Mouse (Mus musculus): ENCODE results near the gene Hspe1. TPM values are rescaled to one million over a fixed set of nuclear protein-coding genes. Genes with fewer than 3 reads are reported as not detected.
"Not testable (repeated sequence)": the region's sequence is repeated elsewhere in the genome, so short reads cannot be mapped to it uniquely, and the experiment has no call there.

Gene Hspe1
- polyA plus RNA-seq, 1 experiment from 2014 or later = 968 TPM

GRCm38 (mm10) chr1:55123046-55123445 is 35.1 kb downstream of the Hspe1 start:
- DNase-seq (ENCODE audit: low spot score) = no peak
- no peak overlapping the region for H3K27ac ChIP-seq (ENCODE audit: low read depth, low read length)
- no peaks in the 10 kb centered on the region for H3K36me3 ChIP-seq (ENCODE audit: control insufficient read depth, insufficient read depth, low read length)
- no peaks in the 10 kb centered on the region for H3K9me3 ChIP-seq (ENCODE audit: control insufficient read depth, low read length)
- no peak overlapping the region for H3K4me3 ChIP-seq (ENCODE audit: low read depth, low read length)
- H3K9ac ChIP-seq (ENCODE audit: low read depth, low read length) = no peak overlapping the region
- no peak for ATAC-seq (replicated peaks; ENCODE audit: low FRiP score)
- H3K4me1 ChIP-seq (replicated peaks; ENCODE audit: control insufficient read depth, insufficient read depth, low read length) = no peaks in the 10 kb centered on the region
- no peaks in the 10 kb centered on the region for H3K27me3 ChIP-seq (replicated peaks; ENCODE audit: control insufficient read depth, insufficient read depth, low read length)
- 80% methylated on average over 5 of the region's 5 CpGs for WGBS
- no peak overlapping the region for H3K4me2 ChIP-seq

DNA sequence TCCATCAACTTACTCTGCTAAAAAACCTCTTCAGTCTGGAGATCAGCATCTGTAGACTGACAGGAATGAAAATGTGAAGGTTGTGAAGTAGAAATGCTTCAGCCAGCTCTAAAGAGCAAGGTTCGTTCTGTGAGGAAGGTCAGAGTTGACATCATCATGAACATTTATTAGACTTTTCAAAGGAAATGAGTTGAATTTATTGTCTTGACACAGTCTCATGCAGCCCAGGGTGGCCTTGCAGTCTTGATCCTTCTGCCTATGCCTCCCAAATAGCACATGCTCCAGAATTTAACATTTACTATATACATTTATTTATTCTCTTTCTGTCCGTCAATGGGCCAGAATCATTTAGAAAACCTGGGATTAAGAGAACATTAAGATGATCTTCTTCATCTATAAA is 35.6 kb downstream of the Hspe1 start:
- Histone ChIP-seq H3K9ac (ENCODE audit: low read depth, low read length) (no peak overlapping the region), H3K9me3 (ENCODE audit: control insufficient read depth, low read length) (no peaks in the 10 kb centered on the region), H3K4me3 (ENCODE audit: low read depth, low read length) (no peak overlapping the region), H3K36me3 (ENCODE audit: control insufficient read depth, insufficient read depth, low read length) (no peaks in the 10 kb centered on the region), H3K4me2 (no peak overlapping the region), H3K27me3 (replicated peaks; ENCODE audit: control insufficient read depth, insufficient read depth, low read length) (no peaks in the 10 kb centered on the region), H3K27ac (ENCODE audit: low read depth, low read length) (no peak overlapping the region), H3K4me1 (replicated peaks; ENCODE audit: control insufficient read depth, insufficient read depth, low read length) (no peaks in the 10 kb centered on the region)
- DNase-seq (ENCODE audit: low spot score) (no peak), ATAC-seq (replicated peaks; ENCODE audit: low FRiP score) (no peak)
- 83% methylated on average over 2 of the region's 2 CpGs for WGBS

DNA sequence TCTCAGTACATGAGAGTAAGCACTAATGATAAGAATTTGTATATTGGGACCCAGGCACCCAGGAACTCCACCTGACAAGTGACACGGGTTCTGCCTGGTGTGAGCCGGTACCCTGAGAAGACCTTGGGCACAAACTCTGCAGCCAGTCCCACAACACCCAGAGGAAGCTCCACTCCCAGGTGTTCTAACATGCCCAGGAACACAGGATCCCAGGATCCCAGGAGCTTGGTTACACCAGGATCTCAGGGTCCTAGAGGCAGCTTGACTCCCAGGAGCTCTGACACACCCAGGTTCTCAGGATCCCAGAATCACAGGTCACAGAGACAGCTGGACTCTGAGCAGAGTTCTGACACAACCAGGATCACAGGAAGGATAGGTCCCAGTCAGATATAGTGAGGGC is 36.2 kb downstream of the Hspe1 start:
- H3K4me3 ChIP-seq (ENCODE audit: low read depth, low read length); H3K27ac ChIP-seq (ENCODE audit: low read depth, low read length); ATAC-seq (replicated peaks; ENCODE audit: low FRiP score); DNase-seq (ENCODE audit: low spot score); H3K27me3 ChIP-seq (replicated peaks; ENCODE audit: control insufficient read depth, insufficient read depth, low read length); H3K4me1 ChIP-seq (replicated peaks; ENCODE audit: control insufficient read depth, insufficient read depth, low read length); H3K9me3 ChIP-seq (ENCODE audit: control insufficient read depth, low read length); H3K9ac ChIP-seq (ENCODE audit: low read depth, low read length); H3K4me2 ChIP-seq; H3K36me3 ChIP-seq (ENCODE audit: control insufficient read depth, insufficient read depth, low read length): not testable (repeated sequence)
- WGBS = 85% methylated on average over 2 of the region's 2 CpGs

GRCm38 (mm10) chr1:55129716-55130115 is 41.8 kb downstream of the Hspe1 start:
- Histone ChIP-seq H3K9ac (ENCODE audit: low read depth, low read length) (no peak overlapping the region), H3K4me2 (no peak overlapping the region; the same call in 1 of the 2 replicates), H3K27ac (ENCODE audit: low read depth, low read length) (no peak overlapping the region), H3K9me3 (ENCODE audit: control insufficient read depth, low read length) (no peaks in the 10 kb centered on the region), H3K4me3 (ENCODE audit: low read depth, low read length) (no peak overlapping the region), H3K36me3 (ENCODE audit: control insufficient read depth, insufficient read depth, low read length) (peaks cover 4% of the 10 kb centered on the region; the same call in 1 of the 2 replicates), H3K4me1 (replicated peaks; ENCODE audit: control insufficient read depth, insufficient read depth, low read length) (peaks cover 13% of the 10 kb centered on the region), H3K27me3 (replicated peaks; ENCODE audit: control insufficient read depth, insufficient read depth, low read length) (no peaks in the 10 kb centered on the region)
- 77% methylated on average over 5 of the region's 5 CpGs for WGBS
- no peak for DNase-seq (ENCODE audit: low spot score)
- ATAC-seq (replicated peaks; ENCODE audit: low FRiP score) = no peak

DNA sequence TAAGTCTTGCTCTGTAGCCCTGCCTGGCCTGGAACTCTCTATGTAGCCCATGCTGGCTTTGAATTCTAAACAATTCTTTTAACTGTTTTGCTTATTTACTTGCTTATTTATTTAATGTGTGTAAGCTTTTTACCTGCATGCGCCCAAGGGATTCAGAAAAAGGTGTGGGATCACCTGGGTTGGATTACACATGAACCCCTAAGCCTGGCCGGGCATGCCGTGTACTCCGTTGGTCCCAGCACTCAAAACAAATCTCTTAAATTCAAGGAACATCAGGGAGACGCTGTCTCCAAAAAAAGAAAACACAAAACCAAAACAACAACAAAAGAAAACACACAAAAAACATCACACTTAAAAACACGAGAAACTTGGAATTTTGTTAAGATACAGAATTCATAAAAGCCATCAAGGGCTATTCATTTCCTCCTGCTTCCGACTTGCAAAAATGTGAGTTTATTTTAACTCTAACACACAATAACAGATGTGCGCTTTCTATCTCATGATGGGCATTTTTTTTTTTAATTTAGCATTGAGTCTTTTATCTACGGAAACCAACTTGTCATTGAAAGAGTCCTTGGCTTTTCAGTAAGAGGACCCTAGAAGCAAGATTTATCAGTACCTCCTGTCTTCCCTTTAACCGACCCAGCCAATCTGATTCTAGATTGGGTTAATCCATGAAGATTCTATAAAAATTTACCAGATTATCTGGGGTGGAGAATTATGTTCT is 42.4 kb downstream of the Hspe1 start:
- H3K4me1 ChIP-seq (replicated peaks; ENCODE audit: control insufficient read depth, insufficient read depth, low read length) = peaks cover 13% of the 10 kb centered on the region
- 59% methylated on average over 10 of the region's 10 CpGs for WGBS
- DNase-seq (ENCODE audit: low spot score) (no peak), ATAC-seq (replicated peaks; ENCODE audit: low FRiP score) (no peak)
- H3K27me3 ChIP-seq (replicated peaks; ENCODE audit: control insufficient read depth, insufficient read depth, low read length) = no peaks in the 10 kb centered on the region
- H3K9me3 ChIP-seq (ENCODE audit: control insufficient read depth, low read length) = no peaks in the 10 kb centered on the region
- peak overlapping the region; percentile 92 for H3K27ac ChIP-seq (ENCODE audit: low read depth, low read length)
- peak overlapping the region; percentile 74 for H3K4me3 ChIP-seq (ENCODE audit: low read depth, low read length)
- peak overlapping the region; percentile 67 for H3K4me2 ChIP-seq
- H3K9ac ChIP-seq (ENCODE audit: low read depth, low read length) = peak overlapping the region; percentile 49
- peaks cover 4% of the 10 kb centered on the region; the same call in 1 of the 2 replicates for H3K36me3 ChIP-seq (ENCODE audit: control insufficient read depth, insufficient read depth, low read length)

DNA sequence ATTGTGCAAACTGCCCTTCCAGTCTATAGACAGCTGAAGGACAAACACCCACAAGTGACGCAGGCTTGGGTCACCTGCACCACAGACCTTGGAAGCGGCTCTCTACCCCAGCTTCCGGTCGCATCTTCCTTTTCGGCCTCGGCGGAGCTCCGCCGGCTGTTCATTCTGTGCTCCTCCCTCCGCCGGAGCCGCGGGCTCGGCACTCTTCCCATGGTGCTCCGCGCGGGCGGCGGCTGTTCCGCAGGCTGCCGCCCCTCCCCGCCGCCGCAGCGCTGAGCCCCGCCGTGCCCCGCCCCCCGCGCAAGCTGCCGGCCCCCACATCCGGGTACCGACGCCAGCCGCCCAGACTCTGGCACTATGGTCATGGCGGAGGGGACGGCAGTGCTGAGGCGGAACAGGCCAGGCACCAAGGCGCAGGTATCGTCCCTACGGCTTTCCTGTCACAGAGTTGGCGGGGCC is 43.0 kb downstream of the Hspe1 start, which contains the start of gene Mob4:
Gene Mob4 (plus strand): TSS at position 289 of the 459 bp plus-strand sequence.
- Histone ChIP-seq H3K36me3 (ENCODE audit: control insufficient read depth, insufficient read depth, low read length) (peaks cover 7% of the 10 kb centered on the region), H3K9ac (ENCODE audit: low read depth, low read length) (peak within 1 kb of the TSS; percentile 83), H3K9me3 (ENCODE audit: control insufficient read depth, low read length) (no peaks in the 10 kb centered on the region), H3K4me3 (ENCODE audit: low read depth, low read length) (peak within 1 kb of the TSS; percentile 74), H3K27me3 (replicated peaks; ENCODE audit: control insufficient read depth, insufficient read depth, low read length) (no peaks in the 10 kb centered on the region), H3K27ac (ENCODE audit: low read depth, low read length) (peak within 1 kb of the TSS; percentile 92), H3K4me1 (replicated peaks; ENCODE audit: control insufficient read depth, insufficient read depth, low read length) (peaks cover 13% of the 10 kb centered on the region), H3K4me2 (peak within 1 kb of the TSS; percentile 67)
- ATAC-seq (replicated peaks; ENCODE audit: low FRiP score) (peak; percentile 93), DNase-seq (ENCODE audit: low spot score) (peak; percentile 95)
- under 1% methylated on average over 42 of the region's 42 CpGs for WGBS

- DNase-seq (ENCODE audit: low spot score) = no peak
- Histone ChIP-seq H3K36me3 (ENCODE audit: control insufficient read depth, insufficient read depth, low read length) (peaks cover 7% of the 10 kb centered on the region), H3K9me3 (ENCODE audit: control insufficient read depth, low read length) (no peaks in the 10 kb centered on the region), H3K4me1 (replicated peaks; ENCODE audit: control insufficient read depth, insufficient read depth, low read length) (peaks cover 13% of the 10 kb centered on the region), H3K9ac (ENCODE audit: low read depth, low read length) (peak overlapping the region; percentile 83), H3K27ac (ENCODE audit: low read depth, low read length) (peak overlapping the region; percentile 92), H3K4me3 (ENCODE audit: low read depth, low read length) (peak overlapping the region; percentile 74), H3K27me3 (replicated peaks; ENCODE audit: control insufficient read depth, insufficient read depth, low read length) (no peaks in the 10 kb centered on the region), H3K4me2 (peak overlapping the region; percentile 67)
- WGBS = under 1% methylated on average over 41 of the region's 47 CpGs
- ATAC-seq (replicated peaks; ENCODE audit: low FRiP score) = peak; percentile 79
Measured at GRCm38 (mm10) chr1:55131424-55132014, 43.6 kb downstream of the Hspe1 start.

DNA sequence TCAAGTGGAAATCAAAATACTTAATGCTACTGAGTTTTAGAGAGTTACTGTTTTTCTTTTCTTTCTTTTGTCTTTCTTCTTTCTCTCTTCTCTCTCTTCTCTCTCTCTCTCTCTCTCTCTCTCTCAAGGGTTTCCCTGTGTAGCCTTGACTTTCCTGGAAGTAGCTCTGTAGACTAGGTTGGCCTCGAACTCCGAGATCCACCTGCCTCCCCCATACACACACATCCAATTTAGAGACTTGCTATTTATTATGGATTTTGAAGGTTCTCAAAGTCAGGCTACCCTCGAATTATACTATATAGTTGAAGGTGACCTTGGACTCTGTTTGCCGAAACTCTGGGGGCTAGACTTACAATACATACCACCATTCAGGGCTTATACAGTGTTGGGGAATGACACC is 44.4 kb downstream of the Hspe1 start:
- H3K4me3 ChIP-seq (ENCODE audit: low read depth, low read length) = peak overlapping the region; percentile 74
- H3K27me3 ChIP-seq (replicated peaks; ENCODE audit: control insufficient read depth, insufficient read depth, low read length) = no peaks in the 10 kb centered on the region
- peaks cover 13% of the 10 kb centered on the region for H3K4me1 ChIP-seq (replicated peaks; ENCODE audit: control insufficient read depth, insufficient read depth, low read length)
- DNase-seq (ENCODE audit: low spot score) = no peak
- peaks cover 7% of the 10 kb centered on the region for H3K36me3 ChIP-seq (ENCODE audit: control insufficient read depth, insufficient read depth, low read length)
- ATAC-seq (replicated peaks; ENCODE audit: low FRiP score) = no peak
- H3K4me2 ChIP-seq = peak overlapping the region; percentile 67
- peak overlapping the region; percentile 83 for H3K9ac ChIP-seq (ENCODE audit: low read depth, low read length)
- WGBS = 54% methylated on average over 4 of the region's 4 CpGs
- H3K27ac ChIP-seq (ENCODE audit: low read depth, low read length) = no peak overlapping the region
- H3K9me3 ChIP-seq (ENCODE audit: control insufficient read depth, low read length) = no peaks in the 10 kb centered on the region

Measured in liver, embryonic 11.5 days (tissue).